Mouse (Mus musculus): ENCODE data around the gene Enpp3. TPM values are rescaled to one million over a fixed set of nuclear protein-coding genes. Genes with fewer than 3 reads are reported as not detected.

The Enpp3 gene
- polyA plus RNA-seq, 1 experiment from 2014 or later, result 3.7 TPM

Other genes starting within 250 kb of the Enpp3 start
- 2.5 and 4.9 TPM in 2 replicates for gene Ccn2, start 247.4 kb downstream of the Enpp3 start, polyA plus RNA-seq (2015; fragmentation: Nextera tagmentation; extraction: Ambion mirVana)
- 3.4 and 3.6 TPM in 2 replicates for gene Enpp1, start 130.7 kb downstream of the Enpp3 start, polyA plus RNA-seq (2015; fragmentation: Nextera tagmentation; extraction: Ambion mirVana)
- gene Med23, start 27.2 kb upstream of the Enpp3 start, polyA plus RNA-seq (2015; fragmentation: Nextera tagmentation; extraction: Ambion mirVana), result 21.6 and 22.0 TPM in 2 replicates
- 3.6 and 3.8 TPM in 2 replicates for gene Arg1, start 84.7 kb upstream of the Enpp3 start, polyA plus RNA-seq (2015; fragmentation: Nextera tagmentation; extraction: Ambion mirVana)